Mouse (Mus musculus): ENCODE measurements around the gene Abhd14a. TPM values are rescaled to one million over a fixed set of nuclear protein-coding genes. Genes with fewer than 3 reads are reported as not detected.

The Abhd14a gene
- total and polyA plus RNA-seq, 2 experiments from 2014 or later = 69.8 to 72.3 TPM

DNA sequence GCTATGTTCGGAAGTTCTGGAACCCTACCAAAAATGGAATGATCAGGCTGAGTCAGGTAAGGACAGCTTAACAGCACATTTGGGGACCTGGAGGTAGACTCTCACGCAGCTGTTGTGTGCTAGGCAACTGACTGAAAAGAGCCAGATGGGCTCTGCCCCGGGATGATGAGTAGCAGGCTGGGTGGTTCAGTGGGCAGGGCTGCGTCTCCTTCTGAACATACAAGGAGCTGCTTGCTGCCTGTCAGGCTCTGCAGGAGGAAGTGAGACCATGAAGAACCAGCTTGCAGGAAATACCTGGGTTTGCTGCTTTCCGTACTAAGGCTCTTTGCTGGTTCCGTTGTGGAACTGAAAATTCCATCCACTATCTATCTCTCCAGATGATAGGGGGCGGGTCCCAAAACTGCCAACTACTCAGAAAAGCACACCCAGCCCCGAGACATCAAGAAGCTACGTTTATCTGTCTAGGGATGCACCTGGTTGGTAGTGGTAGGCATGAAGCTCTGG, 36.3 kb downstream of the Abhd14a start:
- no peak overlapping the region for H3K4me2 ChIP-seq (ENCODE audit: low read depth, low read length, poor library complexity, severe bottlenecking)
- H3K27me3 ChIP-seq (ENCODE audit: insufficient read depth, low read length) = no peaks in the 10 kb centered on the region
- TF ChIP-seq CTCF (IDR thresholded peaks at IDR 0.05) = no peak
- no peaks in the 10 kb centered on the region for H3K9me3 ChIP-seq (ENCODE audit: low read length)
- ATAC-seq (ENCODE audit: low FRiP score) (no peak), DNase-seq (ENCODE audit: low spot score) (no peak)
- no peaks in the 10 kb centered on the region for H3K36me3 ChIP-seq (ENCODE audit: insufficient read depth, low read length)
- WGBS = 89% methylated on average over 9 of the region's 9 CpGs
- no peak overlapping the region for H3K4me3 ChIP-seq (ENCODE audit: low read depth, low read length)
- H3K4me1 ChIP-seq (ENCODE audit: insufficient read depth, low read length) = 0 out of 2 replicates have a peak, but pooled peaks cover 5% of the 10 kb centered on the region
- H3K9ac ChIP-seq (replicated peaks; ENCODE audit: low read length, poor library complexity, severe bottlenecking) = no peak overlapping the region
- no peak overlapping the region for H3K27ac ChIP-seq (ENCODE audit: low read depth, low read length)

DNA sequence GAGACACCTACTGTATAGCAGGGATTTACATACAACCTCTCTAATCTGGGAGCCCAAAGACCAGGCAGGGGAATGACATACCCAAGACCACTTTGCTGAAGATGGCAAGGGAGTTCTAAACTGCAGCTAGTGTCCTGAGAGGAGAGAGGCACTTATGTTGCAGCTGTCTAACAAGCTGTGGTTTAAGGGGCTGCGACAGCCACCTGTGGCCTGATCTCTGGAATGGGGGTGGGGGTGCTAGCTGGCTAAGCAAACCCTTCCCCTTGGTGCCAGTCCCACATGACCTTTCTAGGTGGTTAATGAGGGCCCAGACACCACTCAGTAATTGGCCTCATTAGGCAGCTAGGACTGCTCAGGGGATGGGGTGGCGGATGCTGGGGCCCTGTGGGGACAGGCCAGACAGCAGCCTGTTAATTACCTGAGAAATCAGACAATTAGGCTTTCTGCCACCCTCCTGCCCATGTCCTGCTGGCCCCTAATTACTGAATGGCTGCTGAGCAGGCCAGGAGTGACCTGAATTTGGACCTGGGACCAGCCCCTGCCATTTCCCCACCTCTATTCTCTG, 37.3 kb downstream of the Abhd14a start:
- H3K4me1 ChIP-seq (ENCODE audit: insufficient read depth, low read length) = 0 out of 2 replicates have a peak, but pooled peaks cover 5% of the 10 kb centered on the region
- no peak overlapping the region for H3K4me2 ChIP-seq (ENCODE audit: low read depth, low read length, poor library complexity, severe bottlenecking)
- H3K27me3 ChIP-seq (ENCODE audit: insufficient read depth, low read length) = no peaks in the 10 kb centered on the region
- 85% methylated on average over 2 of the region's 2 CpGs for WGBS
- ATAC-seq (ENCODE audit: low FRiP score) = no peak
- TF ChIP-seq CTCF (IDR thresholded peaks at IDR 0.05) = no peak
- H3K27ac ChIP-seq (ENCODE audit: low read depth, low read length) = no peak overlapping the region
- H3K9me3 ChIP-seq (ENCODE audit: low read length) = no peaks in the 10 kb centered on the region
- DNase-seq (ENCODE audit: low spot score) = no peak
- no peak overlapping the region for H3K9ac ChIP-seq (replicated peaks; ENCODE audit: low read length, poor library complexity, severe bottlenecking)
- H3K36me3 ChIP-seq (ENCODE audit: insufficient read depth, low read length) = no peaks in the 10 kb centered on the region
- H3K4me3 ChIP-seq (ENCODE audit: low read depth, low read length) = no peak overlapping the region

DNA sequence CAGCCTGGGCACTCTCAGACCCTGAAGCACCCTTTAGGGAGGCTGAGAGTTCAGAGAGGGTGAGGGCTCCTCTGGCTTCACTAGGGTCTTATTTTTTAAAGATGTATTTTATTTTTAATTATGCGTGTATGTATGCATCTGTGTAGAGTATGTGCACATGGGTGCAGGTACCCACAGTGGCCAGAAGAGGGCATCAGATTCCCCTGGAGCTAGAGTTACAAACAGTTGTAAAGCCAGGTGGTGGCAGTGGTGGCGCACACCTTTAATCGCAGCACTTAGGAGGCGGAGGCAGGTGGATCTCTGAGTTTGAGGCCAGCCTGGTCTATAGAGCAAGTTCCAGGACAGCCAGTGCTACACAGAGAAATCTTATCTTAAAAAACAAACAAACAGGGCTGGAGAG, 38.4 kb downstream of the Abhd14a start:
- TF ChIP-seq CTCF (IDR thresholded peaks at IDR 0.05) = peak; percentile 53
- WGBS = 98% methylated on average over 4 of the region's 4 CpGs
- ATAC-seq (ENCODE audit: low FRiP score) = no peak

DNA sequence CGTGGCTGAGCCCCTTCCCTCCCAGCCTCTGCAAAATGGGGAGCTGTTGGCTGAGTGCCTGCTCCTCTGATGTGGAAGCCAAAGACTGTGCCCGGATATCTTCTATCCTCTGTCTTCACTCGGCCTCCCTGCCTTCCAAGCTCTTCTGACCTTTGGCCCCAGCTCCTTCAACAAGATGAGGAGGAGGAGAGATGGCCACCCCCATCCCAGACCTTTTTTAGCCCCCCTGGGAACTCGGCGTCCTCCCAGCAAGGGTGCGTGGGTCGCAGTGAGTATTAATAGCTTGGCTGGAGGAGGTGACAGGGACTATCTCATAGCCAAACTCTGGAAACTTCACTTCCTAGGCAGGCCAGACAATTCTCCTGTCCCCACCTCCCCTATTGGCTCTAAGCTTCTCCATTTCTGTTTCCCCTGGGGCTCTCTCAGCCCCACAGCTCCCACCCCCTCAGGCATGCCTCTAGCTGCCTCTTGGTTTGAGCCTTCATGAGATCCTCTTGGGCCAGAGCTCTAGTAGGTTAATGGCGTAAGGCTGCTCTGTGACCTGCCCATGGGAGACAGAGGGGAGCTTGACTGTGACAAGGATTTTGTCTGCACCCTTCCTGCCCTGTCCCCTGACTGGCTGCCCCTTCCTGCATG, 40.9 kb downstream of the Abhd14a start:
- Histone ChIP-seq H3K4me2 (ENCODE audit: low read depth, low read length, poor library complexity, severe bottlenecking) (no peak overlapping the region), H3K9ac (replicated peaks; ENCODE audit: low read length, poor library complexity, severe bottlenecking) (no peak overlapping the region), H3K36me3 (ENCODE audit: insufficient read depth, low read length) (no peaks in the 10 kb centered on the region), H3K27ac (ENCODE audit: low read depth, low read length) (no peak overlapping the region), H3K9me3 (ENCODE audit: low read length) (no peaks in the 10 kb centered on the region), H3K4me3 (ENCODE audit: low read depth, low read length) (no peak overlapping the region), H3K4me1 (ENCODE audit: insufficient read depth, low read length) (0 out of 2 replicates have a peak, but pooled peaks cover 5% of the 10 kb centered on the region), H3K27me3 (ENCODE audit: insufficient read depth, low read length) (no peaks in the 10 kb centered on the region)
- DNase-seq (ENCODE audit: low spot score) = no peak
- ATAC-seq (ENCODE audit: low FRiP score) = no peak
- WGBS = 61% methylated on average over 8 of the region's 8 CpGs
- no peak for TF ChIP-seq CTCF (IDR thresholded peaks at IDR 0.05)

More for the DNA sequence above, 38.4 kb downstream of the Abhd14a start:
- H3K4me2 ChIP-seq (ENCODE audit: low read depth, low read length, poor library complexity, severe bottlenecking) = no peak overlapping the region
- no peak overlapping the region for H3K4me3 ChIP-seq (ENCODE audit: low read depth, low read length)
- DNase-seq (ENCODE audit: low spot score) = no peak
- H3K36me3 ChIP-seq (ENCODE audit: insufficient read depth, low read length) = no peaks in the 10 kb centered on the region
- H3K27ac ChIP-seq (ENCODE audit: low read depth, low read length) = 0 out of 2 replicates have a peak overlapping the region, but pooled peaks have one; percentile 18
- no peaks in the 10 kb centered on the region for H3K9me3 ChIP-seq (ENCODE audit: low read length)
- H3K9ac ChIP-seq (replicated peaks; ENCODE audit: low read length, poor library complexity, severe bottlenecking) = no peak overlapping the region
- H3K27me3 ChIP-seq (ENCODE audit: insufficient read depth, low read length) = no peaks in the 10 kb centered on the region
- H3K4me1 ChIP-seq (ENCODE audit: insufficient read depth, low read length) = 0 out of 2 replicates have a peak, but pooled peaks cover 5% of the 10 kb centered on the region

DNA sequence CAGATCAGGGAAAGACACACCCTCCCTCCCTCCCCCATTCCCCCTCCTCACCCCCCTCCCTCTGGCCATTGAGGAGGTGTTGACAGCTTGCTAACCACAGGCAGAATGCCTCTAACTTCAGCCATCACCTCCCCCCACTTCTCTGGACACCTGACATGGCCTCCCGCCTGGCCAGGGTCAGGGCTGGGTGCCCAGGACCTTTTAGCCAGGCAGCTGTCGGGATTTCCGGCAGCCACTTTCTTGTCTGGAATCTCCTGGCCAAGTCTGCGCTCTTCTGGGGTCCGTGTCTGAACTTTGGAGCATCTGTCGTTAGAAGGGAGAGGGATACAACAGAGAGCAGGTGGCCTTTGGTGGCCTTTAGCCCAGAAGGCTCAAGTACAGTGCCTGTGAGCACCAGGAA, 42.2 kb downstream of the Abhd14a start:
- H3K9ac ChIP-seq (replicated peaks; ENCODE audit: low read length, poor library complexity, severe bottlenecking) = no peak overlapping the region
- 0 out of 2 replicates have a peak, but pooled peaks cover 5% of the 10 kb centered on the region for H3K4me1 ChIP-seq (ENCODE audit: insufficient read depth, low read length)
- 50% methylated on average over 6 of the region's 6 CpGs for WGBS
- ATAC-seq (ENCODE audit: low FRiP score) = no peak; the same call in 1 of the 2 replicates
- H3K9me3 ChIP-seq (ENCODE audit: low read length) = no peaks in the 10 kb centered on the region
- no peak overlapping the region for H3K27ac ChIP-seq (ENCODE audit: low read depth, low read length)
- no peaks in the 10 kb centered on the region for H3K36me3 ChIP-seq (ENCODE audit: insufficient read depth, low read length)
- H3K4me3 ChIP-seq (ENCODE audit: low read depth, low read length) = no peak overlapping the region
- H3K4me2 ChIP-seq (ENCODE audit: low read depth, low read length, poor library complexity, severe bottlenecking) = no peak overlapping the region
- no peak for TF ChIP-seq CTCF (IDR thresholded peaks at IDR 0.05)
- DNase-seq (ENCODE audit: low spot score) = peak; percentile 59
- no peaks in the 10 kb centered on the region for H3K27me3 ChIP-seq (ENCODE audit: insufficient read depth, low read length)
